Mouse (Mus musculus) cortical plate, adult 2 months (tissue): ENCODE measurements at regions not wholly inside any gene's neighbourhood (a gene's known extent, or its start where the extent isn't known, plus 50 kb on each side); places are given as distances from the start of the nearest gene placed in this dataset.

Experiments
- H3K27ac ChIP-seq: fragments of 200-500 bp; 2 replicates; pipeline ENCODE4 v1.5.1; 2012; ENCODE audit warnings: low read length, control low read depth, inconsistent platforms; ENCODE audit not compliant: insufficient read depth
- H3K4me1 ChIP-seq: fragments of 200-500 bp; 2 replicates; pipeline ENCODE4 v1.6.1; 2011; ENCODE audit warnings: low read length; ENCODE audit not compliant: control insufficient read depth, insufficient read depth
- H3K4me3 ChIP-seq: fragments of 200-500 bp; 2 replicates; pipeline ENCODE4 v1.5.1; 2011; ENCODE audit warnings: mild to moderate bottlenecking, low read length, control low read depth; ENCODE audit not compliant: insufficient read depth
- CTCF ChIP-seq: fragments of 200-500 bp; IDR thresholded peaks from 2 replicates; pipeline ENCODE4 v1.5.1; 2011; ENCODE audit warnings: mild to moderate bottlenecking, control low read depth, low read length; ENCODE audit not compliant: insufficient read depth; ENCODE audit errors: extremely low read depth
- POLR2A ChIP-seq: fragments of 200-500 bp; IDR thresholded peaks from 2 replicates; pipeline ENCODE4 v1.6.1; 2011; ENCODE audit warnings: mild to moderate bottlenecking, low read length, control low read depth; ENCODE audit not compliant: insufficient read depth; ENCODE audit errors: extremely low read depth

DNA sequence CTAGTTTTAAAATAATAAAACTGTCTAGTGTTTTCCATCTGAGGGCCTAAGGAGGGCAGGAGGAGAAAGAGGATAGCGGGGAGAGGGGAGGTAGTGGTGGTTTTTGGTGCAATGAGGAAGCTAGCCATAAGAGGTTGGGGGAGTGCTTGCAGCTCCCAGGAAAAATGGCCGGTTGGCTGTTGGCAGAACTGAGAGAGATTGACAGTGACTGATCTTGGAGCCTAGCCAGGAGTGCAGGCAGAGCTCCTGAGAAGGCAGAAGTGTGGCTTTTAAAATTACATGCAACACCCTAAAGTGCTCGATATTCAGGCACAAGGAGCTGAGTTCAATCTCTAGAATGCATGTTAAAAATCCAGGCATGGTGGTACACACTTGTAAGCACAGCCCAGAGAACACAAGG is 938.3 kb upstream of the 2610301B20Rik start:
- TF ChIP-seq CTCF (no peak), POLR2A (no peak)
- no peak overlapping the region for H3K4me3 ChIP-seq
- H3K4me1 ChIP-seq, result no peaks in the 10 kb centered on the region
- H3K27ac ChIP-seq, result no peak overlapping the region

DNA sequence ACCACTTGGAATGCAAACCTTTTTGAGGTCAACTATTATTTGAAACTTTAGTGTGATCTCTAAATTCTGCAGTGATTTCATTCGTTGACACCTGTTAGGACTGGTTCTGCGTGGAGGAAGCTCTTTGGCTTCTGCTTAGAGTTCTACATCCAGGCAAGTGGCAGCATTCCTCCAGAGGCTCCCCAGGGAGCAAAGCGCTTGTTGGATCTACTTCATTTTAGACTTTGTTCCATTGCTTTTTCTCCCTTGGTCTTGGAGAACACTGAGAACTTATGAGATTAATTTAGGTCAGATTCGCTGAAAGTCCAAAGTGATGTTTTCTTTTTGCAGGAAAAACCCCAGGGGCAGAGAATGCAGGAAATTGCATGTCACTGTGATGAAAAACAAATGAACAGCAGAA is 922.9 kb upstream of the 2610301B20Rik start:
- H3K27ac ChIP-seq, result no peak overlapping the region
- H3K4me1 ChIP-seq, result no peaks in the 10 kb centered on the region
- no peak overlapping the region for H3K4me3 ChIP-seq
- TF ChIP-seq POLR2A, result no peak

- Histone ChIP-seq H3K4me3 (no peak overlapping the region), H3K4me1 (no peaks in the 10 kb centered on the region), H3K27ac (no peak overlapping the region)
- TF ChIP-seq CTCF (no peak), POLR2A (no peak)
Observed at GRCm38 (mm10) chr4:9974631-9975030, 899.7 kb upstream of the 2610301B20Rik start.

GRCm38 (mm10) chr4:9981354-9982040 is 892.8 kb upstream of the 2610301B20Rik start:
- H3K4me1 ChIP-seq, result no peaks in the 10 kb centered on the region
- TF ChIP-seq POLR2A, result no peak
- TF ChIP-seq CTCF, result no peak
- H3K27ac ChIP-seq, result no peak overlapping the region
- H3K4me3 ChIP-seq, result no peak overlapping the region

DNA sequence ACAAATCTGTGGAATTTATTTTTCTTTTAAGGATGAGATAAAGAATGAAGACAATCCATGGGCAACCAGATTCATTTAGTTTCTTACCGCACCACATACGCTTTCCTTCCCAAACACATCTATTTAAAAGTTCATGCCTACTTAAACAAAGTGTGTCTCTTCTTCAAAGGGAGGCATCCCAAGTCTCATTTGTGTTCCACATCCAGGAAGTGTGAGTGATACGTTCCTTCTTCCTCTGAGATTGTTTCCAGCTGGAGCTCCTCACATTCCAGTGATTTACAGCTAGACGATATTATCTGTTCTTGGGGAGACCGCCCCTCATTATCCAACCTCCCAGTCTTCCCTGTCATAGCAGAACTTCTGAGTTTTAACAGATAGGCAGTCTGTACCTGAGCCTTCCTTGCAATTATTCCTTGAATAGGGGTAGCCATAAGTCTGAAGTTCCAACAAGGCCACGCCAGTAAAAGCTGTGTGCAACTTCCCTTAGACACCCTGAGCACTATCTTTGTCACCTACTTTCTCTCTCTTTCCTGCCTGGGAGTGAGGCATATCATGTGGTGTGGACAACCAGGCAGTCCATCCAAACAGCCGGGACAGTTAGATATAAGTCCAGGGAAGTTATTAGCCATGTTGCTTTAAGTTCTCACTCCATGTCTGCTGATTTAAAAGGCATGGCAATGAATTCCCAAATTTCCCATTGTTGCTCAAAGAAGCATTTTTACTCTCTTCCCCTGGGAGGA is 891.3 kb upstream of the 2610301B20Rik start:
- no peaks in the 10 kb centered on the region for H3K4me1 ChIP-seq
- no peak overlapping the region for H3K4me3 ChIP-seq
- H3K27ac ChIP-seq, result no peak overlapping the region
- no peak for TF ChIP-seq POLR2A
- no peak for TF ChIP-seq CTCF

GRCm38 (mm10) chr4:9993871-9994270 is 880.4 kb upstream of the 2610301B20Rik start:
- H3K27ac ChIP-seq, result no peak overlapping the region
- H3K4me3 ChIP-seq, result no peak overlapping the region
- no peaks in the 10 kb centered on the region for H3K4me1 ChIP-seq
- no peak for TF ChIP-seq CTCF
- no peak for TF ChIP-seq POLR2A

- no peak overlapping the region for H3K4me3 ChIP-seq
- no peaks in the 10 kb centered on the region for H3K4me1 ChIP-seq
- TF ChIP-seq POLR2A (no peak), CTCF (no peak)
- no peak overlapping the region for H3K27ac ChIP-seq
Observed at GRCm38 (mm10) chr4:9994466-9994865, 879.8 kb upstream of the 2610301B20Rik start.

DNA sequence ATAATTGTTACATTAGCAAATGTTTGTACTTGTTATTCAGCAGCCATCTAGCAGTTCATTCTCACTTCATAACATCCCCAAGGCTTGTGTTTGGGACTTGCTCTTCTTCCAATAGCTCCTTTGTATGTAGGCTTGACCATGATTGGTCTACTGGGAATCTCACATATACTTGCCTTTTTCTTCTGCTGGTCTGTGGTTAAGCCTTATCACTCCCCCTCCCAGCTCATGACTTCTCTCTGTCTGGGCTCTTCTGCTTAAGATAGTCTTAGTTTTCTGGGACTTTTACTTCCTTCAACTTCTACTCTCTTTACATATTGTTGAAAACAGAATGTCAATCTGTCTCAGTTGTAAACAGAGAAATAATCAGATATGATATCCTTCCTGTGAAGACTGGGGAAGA is 844.0 kb upstream of the 2610301B20Rik start:
- no peaks in the 10 kb centered on the region for H3K4me1 ChIP-seq
- H3K4me3 ChIP-seq, result no peak overlapping the region
- TF ChIP-seq POLR2A (no peak), CTCF (no peak)
- no peak overlapping the region for H3K27ac ChIP-seq

DNA sequence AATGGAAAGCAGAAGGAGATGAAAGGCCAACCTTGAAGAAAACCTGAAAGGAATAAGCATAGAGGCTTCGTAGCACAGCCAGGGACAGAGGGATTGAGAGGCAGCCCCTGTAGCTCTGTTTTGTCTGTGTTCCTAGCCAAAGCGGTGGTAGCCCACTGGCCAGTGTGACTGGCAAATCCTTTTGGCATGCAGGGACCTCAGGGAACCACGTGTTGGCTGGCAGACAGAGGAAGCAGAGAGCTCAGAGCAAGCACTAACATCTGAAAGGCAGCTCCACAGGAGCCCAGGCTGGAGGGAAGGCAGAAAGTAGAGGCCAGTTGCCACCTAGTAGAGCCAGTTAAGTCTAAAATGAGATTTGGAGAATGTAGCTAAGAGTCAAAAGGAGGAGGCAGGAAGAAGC is 842.5 kb upstream of the 2610301B20Rik start:
- Histone ChIP-seq H3K4me1 (no peaks in the 10 kb centered on the region), H3K27ac (no peak overlapping the region), H3K4me3 (no peak overlapping the region)
- TF ChIP-seq CTCF, result no peak
- TF ChIP-seq POLR2A, result no peak

- TF ChIP-seq POLR2A, result no peak
- TF ChIP-seq CTCF, result no peak
- H3K4me3 ChIP-seq, result no peak overlapping the region
- no peaks in the 10 kb centered on the region for H3K4me1 ChIP-seq
- no peak overlapping the region for H3K27ac ChIP-seq
Observed at GRCm38 (mm10) chr4:10035336-10035735, 839.0 kb upstream of the 2610301B20Rik start.
